Mouse (Mus musculus): Measurements from ENCODE around the gene Zdhhc4.

GRCm38 (mm10) chr5:143308825-143309224 lies 20.2 kb downstream of the Zdhhc4 start:
- TF ChIP-seq POLR2A (IDR thresholded peaks at IDR 0.05; ENCODE audit: borderline replicate concordance, extremely low read depth, low read depth, low read length) (no peak), CTCF (IDR thresholded peaks at IDR 0.05; ENCODE audit: insufficient read depth, low read length) (no peak)

All from lung, adult 2 months (tissue).